Mouse (Mus musculus): ENCODE results near the gene Cpeb3. TPM values are rescaled to one million over a fixed set of nuclear protein-coding genes. Genes with fewer than 3 reads are reported as not detected.

Cpeb3 gene
- polyA plus RNA-seq, 1 experiment from 2014 or later, result 1.1 TPM

GRCm38 (mm10) chr19:37022146-37022545 lies 186.3 kb downstream of the Cpeb3 start:
- WGBS, result 79% methylated on average over 5 of the region's 5 CpGs
- H3K9me3 ChIP-seq (replicated peaks), result no peaks in the 10 kb centered on the region
- H3K4me2 ChIP-seq (replicated peaks), result no peak overlapping the region
- no peak overlapping the region for H3K9ac ChIP-seq
- H3K4me1 ChIP-seq, result peaks cover 8% of the 10 kb centered on the region
- no peak for ATAC-seq (ENCODE audit: insufficient number of reproducible peaks, low FRiP score, low TSS enrichment, low read depth)
- no peaks in the 10 kb centered on the region for H3K27me3 ChIP-seq
- no peak overlapping the region for H3K4me3 ChIP-seq (replicated peaks)
- no peaks in the 10 kb centered on the region for H3K36me3 ChIP-seq
- no peak overlapping the region for H3K27ac ChIP-seq (replicated peaks)

- no peak for ATAC-seq (ENCODE audit: insufficient number of reproducible peaks, low FRiP score, low TSS enrichment, low read depth)
- no peaks in the 10 kb centered on the region for H3K9me3 ChIP-seq (replicated peaks)
- H3K9ac ChIP-seq, result no peak overlapping the region
- H3K4me3 ChIP-seq (replicated peaks), result no peak overlapping the region
- no peak overlapping the region for H3K4me2 ChIP-seq (replicated peaks)
- H3K27me3 ChIP-seq, result no peaks in the 10 kb centered on the region
- H3K4me1 ChIP-seq, result peaks cover 8% of the 10 kb centered on the region
- H3K36me3 ChIP-seq, result no peaks in the 10 kb centered on the region
- 78% methylated on average over 11 of the region's 11 CpGs for WGBS
- H3K27ac ChIP-seq (replicated peaks), result no peak overlapping the region
Observed at GRCm38 (mm10) chr19:37020951-37021350, 187.4 kb downstream of the Cpeb3 start.

GRCm38 (mm10) chr19:37020531-37020930 lies 187.9 kb downstream of the Cpeb3 start:
- H3K36me3 ChIP-seq, result no peaks in the 10 kb centered on the region
- 63% methylated on average over 5 of the region's 5 CpGs for WGBS
- H3K9me3 ChIP-seq (replicated peaks), result no peaks in the 10 kb centered on the region
- ATAC-seq (ENCODE audit: insufficient number of reproducible peaks, low FRiP score, low TSS enrichment, low read depth), result no peak
- peaks cover 8% of the 10 kb centered on the region for H3K4me1 ChIP-seq
- no peak overlapping the region for H3K27ac ChIP-seq (replicated peaks)
- no peaks in the 10 kb centered on the region for H3K27me3 ChIP-seq
- no peak overlapping the region for H3K4me3 ChIP-seq (replicated peaks)
- H3K4me2 ChIP-seq (replicated peaks), result no peak overlapping the region
- H3K9ac ChIP-seq, result no peak overlapping the region

- Histone ChIP-seq H3K9me3 (replicated peaks) (no peaks in the 10 kb centered on the region), H3K4me1 (peaks cover 8% of the 10 kb centered on the region), H3K36me3 (no peaks in the 10 kb centered on the region), H3K27me3 (no peaks in the 10 kb centered on the region), H3K27ac (replicated peaks) (no peak overlapping the region), H3K9ac (no peak overlapping the region), H3K4me2 (replicated peaks) (peak overlapping the region; percentile 59), H3K4me3 (replicated peaks) (peak overlapping the region; percentile 46)
- ATAC-seq (ENCODE audit: insufficient number of reproducible peaks, low FRiP score, low TSS enrichment, low read depth), result no peak
- 39% methylated on average over 5 of the region's 5 CpGs for WGBS
Observed at GRCm38 (mm10) chr19:37018931-37019330, 189.5 kb downstream of the Cpeb3 start.

- no peaks in the 10 kb centered on the region for H3K9me3 ChIP-seq (replicated peaks)
- peaks cover 8% of the 10 kb centered on the region for H3K4me1 ChIP-seq
- H3K4me3 ChIP-seq (replicated peaks), result peak overlapping the region; percentile 46
- WGBS, result 4% methylated on average over 26 of the region's 26 CpGs
- peak; percentile 84 for ATAC-seq (ENCODE audit: insufficient number of reproducible peaks, low FRiP score, low TSS enrichment, low read depth)
- H3K9ac ChIP-seq, result peak overlapping the region; percentile 6; the same call in 1 of the 2 replicates
- no peaks in the 10 kb centered on the region for H3K27me3 ChIP-seq
- H3K36me3 ChIP-seq, result no peaks in the 10 kb centered on the region
- H3K4me2 ChIP-seq (replicated peaks), result peak overlapping the region; percentile 59
- no peak overlapping the region for H3K27ac ChIP-seq (replicated peaks)
Observed at GRCm38 (mm10) chr19:37018411-37018810, 190.0 kb downstream of the Cpeb3 start.

- WGBS, result 95% methylated on average over 6 of the region's 6 CpGs
- Histone ChIP-seq H3K4me2 (replicated peaks) (no peak overlapping the region), H3K9me3 (replicated peaks) (no peaks in the 10 kb centered on the region), H3K36me3 (peaks cover 8% of the 10 kb centered on the region; the same call in 1 of the 2 replicates), H3K27me3 (no peaks in the 10 kb centered on the region), H3K4me3 (replicated peaks) (no peak overlapping the region), H3K27ac (replicated peaks) (no peak overlapping the region), H3K9ac (no peak overlapping the region), H3K4me1 (peaks cover 8% of the 10 kb centered on the region)
- ATAC-seq (ENCODE audit: insufficient number of reproducible peaks, low FRiP score, low TSS enrichment, low read depth), result no peak
Observed at GRCm38 (mm10) chr19:37016890-37017289, 191.5 kb downstream of the Cpeb3 start.

- no peaks in the 10 kb centered on the region for H3K27me3 ChIP-seq
- H3K4me2 ChIP-seq (replicated peaks), result no peak overlapping the region
- H3K4me1 ChIP-seq, result peaks cover 8% of the 10 kb centered on the region
- H3K9me3 ChIP-seq (replicated peaks), result no peaks in the 10 kb centered on the region
- ATAC-seq (ENCODE audit: insufficient number of reproducible peaks, low FRiP score, low TSS enrichment, low read depth), result no peak
- no peak overlapping the region for H3K27ac ChIP-seq (replicated peaks)
- H3K36me3 ChIP-seq, result peaks cover 31% of the 10 kb centered on the region
- 83% methylated on average over 8 of the region's 8 CpGs for WGBS
- H3K4me3 ChIP-seq (replicated peaks), result no peak overlapping the region
- H3K9ac ChIP-seq, result no peak overlapping the region
Observed at GRCm38 (mm10) chr19:37014173-37014939, 194.0 kb downstream of the Cpeb3 start.

GRCm38 (mm10) chr19:37013461-37013860 lies 194.9 kb downstream of the Cpeb3 start:
- Histone ChIP-seq H3K4me1 (peaks cover 5% of the 10 kb centered on the region), H3K9ac (no peak overlapping the region), H3K36me3 (peaks cover 38% of the 10 kb centered on the region), H3K4me3 (replicated peaks) (no peak overlapping the region), H3K4me2 (replicated peaks) (no peak overlapping the region), H3K27ac (replicated peaks) (no peak overlapping the region), H3K27me3 (no peaks in the 10 kb centered on the region), H3K9me3 (replicated peaks) (no peaks in the 10 kb centered on the region)
- no peak for ATAC-seq (ENCODE audit: insufficient number of reproducible peaks, low FRiP score, low TSS enrichment, low read depth)
- WGBS, result 92% methylated on average over 6 of the region's 6 CpGs

GRCm38 (mm10) chr19:37009878-37010281 lies 198.5 kb downstream of the Cpeb3 start:
- Histone ChIP-seq H3K36me3 (peaks cover 66% of the 10 kb centered on the region), H3K27ac (replicated peaks) (no peak overlapping the region), H3K4me2 (replicated peaks) (no peak overlapping the region), H3K9ac (no peak overlapping the region), H3K4me3 (replicated peaks) (no peak overlapping the region), H3K9me3 (replicated peaks) (no peaks in the 10 kb centered on the region), H3K4me1 (no peaks in the 10 kb centered on the region), H3K27me3 (no peaks in the 10 kb centered on the region)
- ATAC-seq (ENCODE audit: insufficient number of reproducible peaks, low FRiP score, low TSS enrichment, low read depth), result no peak
- WGBS, result 97% methylated on average over 3 of the region's 3 CpGs

- Histone ChIP-seq H3K9me3 (replicated peaks) (no peaks in the 10 kb centered on the region), H3K4me3 (replicated peaks) (no peak overlapping the region), H3K4me1 (no peaks in the 10 kb centered on the region), H3K36me3 (peaks cover 74% of the 10 kb centered on the region), H3K27ac (replicated peaks) (no peak overlapping the region), H3K9ac (no peak overlapping the region), H3K4me2 (replicated peaks) (no peak overlapping the region), H3K27me3 (no peaks in the 10 kb centered on the region)
- ATAC-seq (ENCODE audit: insufficient number of reproducible peaks, low FRiP score, low TSS enrichment, low read depth), result no peak
- 86% methylated on average over 5 of the region's 5 CpGs for WGBS
Observed at GRCm38 (mm10) chr19:37004557-37004956, 203.8 kb downstream of the Cpeb3 start.
